Mouse (Mus musculus) limb, embryonic 10.5 days (tissue): ENCODE data around the gene Ap3s2. TPM values are rescaled to one million over a fixed set of nuclear protein-coding genes. Genes with fewer than 3 reads are reported as not detected.

Source experiments
- DNase-seq: peaks from one replicate; pipeline ENCODE4 v3.0.0-alpha.2; 2017; ENCODE audit warnings: low spot score
- H3K27ac ChIP-seq: fragments of 300-500 bp; sonication (generic); 2 replicates; pipeline ENCODE4 v1.5.1; 2016; ENCODE audit warnings: mild to moderate bottlenecking
- H3K27me3 ChIP-seq: fragments of 300-500 bp; sonication (generic); 2 replicates; pipeline ENCODE4 v1.6.1; 2016; ENCODE audit warnings: low read depth, mild to moderate bottlenecking; ENCODE audit not compliant: poor library complexity, severe bottlenecking
- H3K36me3 ChIP-seq: fragments of 300-500 bp; sonication (generic); 2 replicates; pipeline ENCODE4 v1.6.1; 2016; ENCODE audit warnings: mild to moderate bottlenecking, moderate library complexity
- H3K4me1 ChIP-seq: fragments of 300-500 bp; sonication (generic); 2 replicates; pipeline ENCODE4 v1.6.1; 2016
- H3K4me3 ChIP-seq: fragments of 300-500 bp; sonication (generic); 2 replicates; pipeline ENCODE4 v1.5.1; 2016; ENCODE audit warnings: mild to moderate bottlenecking, moderate library complexity
- H3K9me3 ChIP-seq: fragments of 300-500 bp; sonication (generic); replicated peaks from 2 replicates; pipeline ENCODE4 v1.6.1; 2016; ENCODE audit warnings: mild to moderate bottlenecking
- WGBS: fragments of 180-500 bp; shearing (Covaris S2); methylation state at CpG from one replicate; pipeline ENCODE4 v1.1.7; 2016; 5-methylcytosine and 5-hydroxymethylcytosine counted together
- polyA plus RNA-seq: library from polyadenylated mRNA; unstranded; fragments of >200 nt; fragmentation: Nextera tagmentation; extraction: Ambion mirVana; gene quantifications from 2 replicates; pipeline ENCODE4 v1.2.1, GENCODE M21; 2016

Ap3s2 gene
- polyA plus RNA-seq, 1 experiment from 2014 or later = 44.4 TPM

GRCm38 (mm10) chr7:79906914-79907313, 13.5 kb downstream of the Ap3s2 start:
- H3K36me3 ChIP-seq = peaks cover 78% of the 10 kb centered on the region
- no peaks in the 10 kb centered on the region for H3K9me3 ChIP-seq
- no peak overlapping the region for H3K4me3 ChIP-seq
- no peak overlapping the region for H3K27ac ChIP-seq
- DNase-seq = no peak
- WGBS = 96% methylated on average over 3 of the region's 3 CpGs
- H3K27me3 ChIP-seq = no peaks in the 10 kb centered on the region
- H3K4me1 ChIP-seq = no peaks in the 10 kb centered on the region

- DNase-seq = no peak
- H3K36me3 ChIP-seq = peaks cover 84% of the 10 kb centered on the region
Measured at GRCm38 (mm10) chr7:79905193-79905592, 15.3 kb downstream of the Ap3s2 start.

DNA sequence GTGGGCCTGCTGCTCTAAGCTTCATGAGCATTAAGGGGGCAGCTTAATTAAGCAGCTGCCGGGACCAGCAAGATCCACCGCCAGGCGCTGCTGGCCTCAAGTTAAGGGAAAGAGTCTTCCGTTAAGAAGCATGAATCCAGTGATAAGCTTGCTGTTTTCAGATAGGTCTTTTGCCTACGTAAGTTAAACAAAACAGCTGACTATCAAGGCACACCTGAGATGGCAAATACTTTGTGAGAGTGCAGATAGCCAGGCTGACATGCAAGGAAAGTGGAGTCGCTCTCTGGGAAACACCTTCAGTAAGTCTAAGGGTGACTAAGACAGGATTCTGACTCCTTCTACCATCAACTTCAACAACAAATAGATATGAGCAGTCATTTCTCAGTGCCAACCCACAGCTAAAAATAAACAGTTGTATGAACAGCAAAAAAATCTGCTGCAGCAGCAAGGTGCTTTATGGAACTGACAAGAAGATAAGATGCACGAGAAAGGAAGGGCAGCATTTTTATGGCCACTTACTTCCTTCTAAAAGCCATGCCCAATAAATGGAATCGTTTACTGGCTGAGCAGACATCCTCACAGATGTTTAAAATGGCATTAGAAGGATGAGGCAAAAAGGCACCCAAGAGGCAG, 17.2 kb downstream of the Ap3s2 start:
- H3K4me1 ChIP-seq = no peaks in the 10 kb centered on the region
- H3K27me3 ChIP-seq = no peaks in the 10 kb centered on the region
- H3K9me3 ChIP-seq = no peaks in the 10 kb centered on the region
- H3K36me3 ChIP-seq = peaks cover 77% of the 10 kb centered on the region
- DNase-seq = no peak
- H3K27ac ChIP-seq = no peak overlapping the region
- 82% methylated on average over 8 of the region's 8 CpGs for WGBS
- H3K4me3 ChIP-seq = no peak overlapping the region

More at GRCm38 (mm10) chr7:79905193-79905592, 15.3 kb downstream of the Ap3s2 start:
- Histone ChIP-seq H3K27me3 (no peaks in the 10 kb centered on the region), H3K4me3 (no peak overlapping the region), H3K4me1 (no peaks in the 10 kb centered on the region), H3K27ac (no peak overlapping the region), H3K9me3 (no peaks in the 10 kb centered on the region)
- WGBS = 89% methylated on average over 4 of the region's 4 CpGs

DNA sequence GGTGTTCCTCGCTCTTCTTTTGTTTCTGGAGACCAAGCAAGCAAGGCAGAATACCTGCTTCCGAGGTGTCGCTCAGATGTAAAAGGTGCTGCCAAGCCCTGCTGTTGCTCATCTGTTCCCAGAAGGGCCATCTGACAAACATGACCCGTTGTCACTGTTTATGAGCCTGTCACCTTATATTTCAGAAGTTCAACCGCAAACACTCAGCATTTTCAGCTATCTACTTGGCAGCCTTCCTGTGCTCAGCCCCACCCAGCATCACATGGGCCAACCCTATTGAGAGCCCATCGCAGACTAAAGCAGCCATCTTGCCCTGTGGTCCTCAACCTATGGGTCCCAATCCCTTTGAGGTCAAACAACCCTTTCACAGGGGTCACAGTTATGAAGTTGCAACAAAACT, 19.7 kb downstream of the Ap3s2 start:
- no peak overlapping the region for H3K4me3 ChIP-seq
- no peak for DNase-seq
- no peaks in the 10 kb centered on the region for H3K9me3 ChIP-seq
- H3K27ac ChIP-seq = no peak overlapping the region
- peaks cover 71% of the 10 kb centered on the region for H3K36me3 ChIP-seq
- no peaks in the 10 kb centered on the region for H3K4me1 ChIP-seq
- H3K27me3 ChIP-seq = no peaks in the 10 kb centered on the region
- WGBS = 91% methylated on average over 6 of the region's 6 CpGs

- Histone ChIP-seq H3K9me3 (no peaks in the 10 kb centered on the region), H3K4me1 (no peaks in the 10 kb centered on the region), H3K4me3 (no peak overlapping the region), H3K27me3 (no peaks in the 10 kb centered on the region), H3K36me3 (peaks cover 58% of the 10 kb centered on the region), H3K27ac (no peak overlapping the region)
- 82% methylated on average over 3 of the region's 3 CpGs for WGBS
- no peak for DNase-seq
Measured at GRCm38 (mm10) chr7:79895225-79895624, 25.2 kb downstream of the Ap3s2 start.

- Histone ChIP-seq H3K27me3 (no peaks in the 10 kb centered on the region), H3K27ac (no peak overlapping the region), H3K36me3 (peaks cover 56% of the 10 kb centered on the region), H3K4me1 (no peaks in the 10 kb centered on the region), H3K9me3 (no peaks in the 10 kb centered on the region), H3K4me3 (no peak overlapping the region)
- WGBS = 91% methylated on average over 1 of the region's 1 CpGs
- no peak for DNase-seq
Measured at GRCm38 (mm10) chr7:79894790-79895189, 25.7 kb downstream of the Ap3s2 start.

DNA sequence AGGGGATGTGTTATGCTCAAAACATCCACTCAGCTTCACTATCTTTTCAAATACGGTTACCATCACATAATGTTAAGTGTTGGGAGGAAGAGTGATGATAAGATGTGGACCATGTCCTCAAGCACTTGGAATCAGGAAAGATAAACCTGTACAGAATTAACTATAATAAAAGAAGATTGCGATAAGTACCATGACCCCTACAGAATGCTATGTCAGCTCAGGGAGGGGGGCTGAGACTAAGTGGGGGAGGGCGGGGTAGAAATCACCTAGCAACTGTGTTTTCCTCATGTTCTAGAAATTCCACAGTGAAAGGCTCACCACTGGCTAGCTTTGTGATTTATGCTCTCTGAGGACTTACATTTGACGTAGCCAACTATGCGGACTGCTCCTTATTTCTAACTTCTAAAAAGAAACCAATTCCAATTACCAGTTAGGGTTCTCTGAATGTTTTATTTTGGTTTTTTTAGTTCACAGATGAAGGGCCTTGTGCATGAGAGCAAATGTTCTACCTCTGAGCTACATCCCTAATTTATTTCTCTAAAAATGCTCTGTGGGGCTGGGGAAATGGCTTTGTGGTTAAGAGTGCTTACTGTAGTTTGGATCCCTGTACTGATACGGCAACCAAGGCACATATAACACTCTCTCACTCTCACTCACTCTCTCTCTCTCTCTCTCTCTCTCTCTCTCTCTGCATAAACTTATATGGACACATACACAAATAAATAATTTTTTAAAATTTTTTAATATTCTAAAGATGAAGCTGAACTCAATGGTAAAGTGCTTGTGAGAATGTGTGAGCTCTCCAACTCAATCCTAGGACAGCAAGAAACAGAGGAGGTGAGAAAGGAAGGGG, 27.6 kb downstream of the Ap3s2 start:
- Histone ChIP-seq H3K9me3 (no peaks in the 10 kb centered on the region), H3K36me3 (peaks cover 52% of the 10 kb centered on the region), H3K4me1 (no peaks in the 10 kb centered on the region), H3K4me3 (no peak overlapping the region), H3K27me3 (no peaks in the 10 kb centered on the region), H3K27ac (no peak overlapping the region)
- no peak for DNase-seq
- WGBS = 89% methylated on average over 6 of the region's 6 CpGs

GRCm38 (mm10) chr7:79890436-79891221, 29.8 kb downstream of the Ap3s2 start:
- Histone ChIP-seq H3K4me1 (no peaks in the 10 kb centered on the region), H3K9me3 (no peaks in the 10 kb centered on the region), H3K27ac (no peak overlapping the region), H3K36me3 (peaks cover 45% of the 10 kb centered on the region), H3K27me3 (no peaks in the 10 kb centered on the region), H3K4me3 (no peak overlapping the region)
- WGBS = 93% methylated on average over 15 of the region's 15 CpGs
- no peak for DNase-seq

DNA sequence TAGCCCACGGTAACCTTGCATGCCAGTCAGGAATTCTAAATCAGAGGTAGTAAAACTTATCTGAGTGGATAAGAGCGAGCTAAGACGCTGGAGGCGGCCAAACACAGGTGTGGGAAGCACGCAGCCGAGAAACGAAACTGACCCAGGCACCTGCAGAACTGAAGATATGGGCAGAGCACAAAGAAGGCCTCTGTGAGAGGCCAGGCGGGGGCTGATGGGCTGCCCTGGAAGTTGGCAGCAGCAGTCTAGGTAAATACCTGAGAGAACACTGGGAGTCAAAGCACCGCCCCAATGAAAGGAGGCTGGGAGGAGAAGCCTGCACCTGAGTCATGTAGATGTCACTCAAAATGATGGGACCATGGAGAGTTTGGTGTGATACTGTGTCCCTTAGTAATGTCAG, 31.8 kb downstream of the Ap3s2 start:
- Histone ChIP-seq H3K27ac (no peak overlapping the region), H3K27me3 (no peaks in the 10 kb centered on the region), H3K4me1 (no peaks in the 10 kb centered on the region), H3K4me3 (no peak overlapping the region), H3K36me3 (peaks cover 38% of the 10 kb centered on the region), H3K9me3 (no peaks in the 10 kb centered on the region)
- no peak for DNase-seq
- 91% methylated on average over 9 of the region's 9 CpGs for WGBS

DNA sequence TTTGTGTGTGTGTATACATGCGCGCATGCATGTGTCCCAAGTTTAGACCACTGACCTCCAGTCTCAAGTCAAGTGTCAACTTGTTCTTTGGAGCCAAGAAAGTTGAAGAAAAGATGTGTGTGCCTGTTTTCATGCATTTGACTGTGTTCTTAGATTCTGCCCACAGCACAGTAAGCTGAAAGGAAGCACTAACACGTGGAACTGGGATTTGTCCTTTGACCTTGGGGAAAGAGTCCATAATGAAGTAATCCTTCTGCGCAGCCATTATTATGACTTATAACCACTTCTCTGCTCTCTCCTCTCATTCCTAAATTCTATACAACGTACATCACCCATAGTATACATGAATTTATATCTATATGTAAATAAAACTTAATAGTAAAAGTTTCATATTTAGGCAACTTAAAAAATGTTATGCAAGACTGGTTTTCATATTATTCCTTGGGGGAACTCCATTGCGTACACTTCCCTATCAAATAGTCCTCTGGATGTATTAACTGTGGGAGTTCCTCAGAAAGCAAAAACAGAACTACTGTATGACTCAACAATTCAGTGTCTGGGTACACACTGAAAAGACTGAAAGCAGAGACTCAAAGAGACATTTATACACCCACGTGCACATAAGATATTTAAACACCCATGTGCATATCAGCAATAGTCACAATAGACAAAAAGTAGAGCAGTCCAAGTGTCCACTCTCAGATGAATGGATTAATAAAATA, 36.7 kb downstream of the Ap3s2 start:
- peaks cover 63% of the 10 kb centered on the region for H3K36me3 ChIP-seq
- H3K4me3 ChIP-seq = no peak overlapping the region
- H3K9me3 ChIP-seq = no peaks in the 10 kb centered on the region
- no peaks in the 10 kb centered on the region for H3K4me1 ChIP-seq
- H3K27ac ChIP-seq = no peak overlapping the region
- no peak for DNase-seq
- no peaks in the 10 kb centered on the region for H3K27me3 ChIP-seq
- WGBS = 92% methylated on average over 7 of the region's 7 CpGs

DNA sequence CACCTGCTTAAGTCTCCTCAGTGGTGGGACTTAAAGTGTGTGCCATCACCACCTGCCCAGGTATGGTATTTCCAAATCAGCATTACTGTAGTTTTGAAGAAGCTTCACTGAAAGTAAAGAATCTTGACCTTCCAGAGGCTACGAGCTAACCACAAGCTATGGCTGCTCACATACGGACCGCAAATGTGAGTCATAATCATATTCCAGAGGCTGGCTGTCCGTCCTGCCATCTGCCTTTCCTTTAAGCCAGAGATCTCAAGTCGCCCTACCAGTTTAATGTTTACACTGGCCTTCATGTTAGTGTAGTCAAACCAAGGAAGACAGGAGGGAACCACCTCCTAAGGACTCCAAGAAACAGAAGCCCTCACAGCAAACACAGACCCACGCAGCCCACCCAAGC, 38.5 kb downstream of the Ap3s2 start:
- H3K4me1 ChIP-seq = no peaks in the 10 kb centered on the region
- no peak overlapping the region for H3K4me3 ChIP-seq
- DNase-seq = no peak
- H3K9me3 ChIP-seq = no peaks in the 10 kb centered on the region
- H3K27ac ChIP-seq = no peak overlapping the region
- H3K27me3 ChIP-seq = no peaks in the 10 kb centered on the region
- 95% methylated on average over 6 of the region's 6 CpGs for WGBS
- peaks cover 60% of the 10 kb centered on the region for H3K36me3 ChIP-seq

DNA sequence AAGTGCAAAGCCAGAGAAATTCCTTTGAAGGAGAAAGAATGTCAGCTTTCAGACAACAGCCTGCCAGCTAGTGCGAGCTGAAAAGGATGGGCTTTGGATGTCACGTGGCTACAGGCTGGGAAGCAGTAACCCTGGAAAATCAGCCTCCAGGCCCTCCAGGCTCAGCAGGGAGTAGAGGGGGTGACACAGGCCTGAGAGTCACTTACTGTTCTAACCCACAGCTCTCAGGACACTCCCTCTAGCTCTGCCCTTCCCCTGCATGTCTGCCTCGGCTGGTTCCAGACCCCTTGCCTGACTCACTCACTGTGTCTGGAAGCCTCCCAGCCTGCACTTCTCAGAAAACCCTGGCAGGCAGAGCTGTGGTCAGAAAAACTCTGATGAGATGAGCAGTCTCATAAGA, 39.5 kb downstream of the Ap3s2 start:
- H3K27ac ChIP-seq = no peak overlapping the region
- H3K4me3 ChIP-seq = no peak overlapping the region
- H3K27me3 ChIP-seq = no peaks in the 10 kb centered on the region
- no peaks in the 10 kb centered on the region for H3K4me1 ChIP-seq
- H3K9me3 ChIP-seq = no peaks in the 10 kb centered on the region
- H3K36me3 ChIP-seq = peaks cover 63% of the 10 kb centered on the region
- WGBS = 37% methylated on average over 3 of the region's 3 CpGs
- DNase-seq = no peak
